Mouse (Mus musculus) lung, adult 2 months (tissue): Measurements from ENCODE around the gene Magi1.

Experiments used
- CTCF ChIP-seq: fragments of 200-500 bp; IDR thresholded peaks from 2 replicates; pipeline ENCODE4 v1.5.1; 2011; ENCODE audit warnings: mild to moderate bottlenecking, low read length, control low read depth; ENCODE audit not compliant: insufficient read depth
- POLR2A ChIP-seq: fragments of 200-500 bp; IDR thresholded peaks from 2 replicates; pipeline ENCODE4 v1.6.1; 2011; ENCODE audit warnings: low read depth, mild to moderate bottlenecking, control low read depth, low read length, borderline replicate concordance; ENCODE audit errors: extremely low read depth

DNA sequence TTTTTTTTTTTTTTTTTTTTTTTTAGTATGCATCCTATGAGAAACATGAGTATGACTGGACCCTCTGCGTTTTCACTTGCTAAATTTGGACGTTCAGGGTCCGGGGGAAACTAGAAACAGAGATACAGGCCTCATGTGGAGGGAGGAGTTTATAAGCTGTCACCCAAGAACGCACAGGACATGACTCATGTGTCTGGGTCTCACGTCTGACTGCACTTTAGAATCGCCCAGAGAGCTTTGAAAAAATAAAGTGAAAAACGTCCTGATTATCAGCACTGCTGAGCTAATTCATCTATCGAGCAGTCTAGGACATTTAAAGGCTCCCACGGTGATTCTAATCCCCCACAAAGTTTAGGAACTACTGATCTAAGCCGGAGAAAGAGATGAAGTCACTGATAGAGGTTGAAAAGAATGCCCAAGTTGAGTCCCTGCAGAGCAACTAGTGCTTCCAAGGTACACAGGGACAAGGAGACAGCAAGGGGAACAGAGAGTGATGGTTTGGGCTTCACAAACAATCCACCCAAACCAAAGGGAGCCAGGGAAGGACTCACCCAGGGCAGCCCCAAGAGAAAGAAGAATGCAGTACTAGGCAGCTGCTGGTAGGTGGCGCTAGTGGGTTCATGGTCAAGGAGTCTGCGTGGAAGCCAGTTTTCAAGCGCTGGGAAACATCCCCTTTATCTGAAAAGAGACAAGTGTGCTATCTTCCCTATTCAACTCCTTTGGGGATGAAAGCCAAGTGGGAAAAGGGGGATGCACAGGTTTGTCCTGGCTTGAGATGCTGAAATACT, 626.3 kb downstream of the Magi1 start:
- TF ChIP-seq POLR2A (no peak), CTCF (peak; percentile 96)
